Mouse (Mus musculus) kidney, adult 2 months (tissue): ENCODE measurements around the gene Olfr1024.

Experiments
- CTCF ChIP-seq: fragments of 200-500 bp; conservative IDR thresholded peaks from 2 replicates; pipeline ENCODE4 v1.5.1; 2011; ENCODE audit warnings: low read depth, mild to moderate bottlenecking, control low read depth, low read length, moderate library complexity, mixed read lengths; ENCODE audit not compliant: insufficient read depth, insufficient read length
- POLR2A ChIP-seq: fragments of 200-500 bp; IDR thresholded peaks from one replicate; pipeline ENCODE4 v1.6.1; 2011; ENCODE audit warnings: low read depth, low read length, control low read depth

DNA sequence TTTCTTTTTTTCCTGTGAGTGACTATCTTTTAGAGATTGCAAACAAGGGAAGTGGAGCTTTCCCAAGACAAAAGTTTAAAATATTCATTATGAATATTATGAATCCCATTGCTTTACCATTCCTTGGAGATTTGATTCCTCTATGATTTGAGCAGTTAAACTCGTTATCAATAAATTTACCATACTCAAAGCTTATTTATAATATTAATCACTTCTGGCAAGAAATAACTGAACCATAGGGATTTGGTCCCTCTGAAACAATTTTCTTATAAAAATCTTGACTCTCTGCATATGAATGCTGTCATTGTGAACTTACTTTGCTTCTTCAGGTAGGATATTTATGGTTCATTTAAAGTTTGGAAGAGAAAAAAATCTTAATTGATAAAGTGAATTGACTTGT lies 10.0 kb upstream of the Olfr1024 start, which contains the start of gene Olfr1025-ps1:
- TF ChIP-seq POLR2A (no peak), CTCF (no peak)
